Mouse (Mus musculus): ENCODE results near the gene Doc2b.

DNA sequence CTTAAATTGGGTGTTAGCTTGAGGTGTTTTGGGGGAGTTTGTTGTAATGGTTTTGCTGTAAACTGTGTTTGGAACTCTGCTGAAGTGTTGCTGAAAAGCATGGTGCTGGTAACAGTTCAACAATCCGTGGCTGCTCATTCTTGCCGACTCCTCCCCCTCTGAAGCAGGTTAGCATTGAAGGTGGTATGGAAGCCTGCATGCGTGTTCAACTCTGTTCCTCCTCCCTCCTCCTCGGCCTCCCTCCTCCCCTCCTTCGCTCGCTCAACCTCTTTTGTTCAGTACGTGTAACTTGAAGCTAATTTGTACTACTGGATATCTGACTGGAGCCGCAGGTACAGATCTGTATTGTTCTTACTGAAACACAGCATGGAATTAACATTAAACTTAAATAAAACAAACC is 30.7 kb downstream of the Doc2b start:
- TF ChIP-seq CTCF (IDR thresholded peaks at IDR 0.05) (no peak), EP300 (IDR thresholded peaks at IDR 0.05) (no peak)

All from lung, postnatal 0 days (tissue).